Mouse (Mus musculus) ES-E14 (cell line): ENCODE results near the gene Slc9c1.

ENCODE experiments used
- CHD2 ChIP-seq: IDR thresholded peaks from 2 replicates; pipeline ENCODE4 v1.6.1; 2014; ENCODE audit warnings: mild to moderate bottlenecking, low read depth, low read length, inconsistent platforms
- ZNF384 ChIP-seq: IDR thresholded peaks from 2 replicates; pipeline ENCODE4 v1.6.1; 2012; ENCODE audit warnings: low read depth, low read length, inconsistent platforms

GRCm38 (mm10) chr16:45531950-45532349 lies 3.2 kb upstream of the Slc9c1 start, which contains the start of gene Gm17783:
- TF ChIP-seq ZNF384 (no peak), CHD2 (no peak)
